Mouse (Mus musculus): ENCODE data around the gene Gng5.
A peak's percentile ranks its signal among the peaks of the same experiment; 100 is the strongest.

Gene Gng5

DNA sequence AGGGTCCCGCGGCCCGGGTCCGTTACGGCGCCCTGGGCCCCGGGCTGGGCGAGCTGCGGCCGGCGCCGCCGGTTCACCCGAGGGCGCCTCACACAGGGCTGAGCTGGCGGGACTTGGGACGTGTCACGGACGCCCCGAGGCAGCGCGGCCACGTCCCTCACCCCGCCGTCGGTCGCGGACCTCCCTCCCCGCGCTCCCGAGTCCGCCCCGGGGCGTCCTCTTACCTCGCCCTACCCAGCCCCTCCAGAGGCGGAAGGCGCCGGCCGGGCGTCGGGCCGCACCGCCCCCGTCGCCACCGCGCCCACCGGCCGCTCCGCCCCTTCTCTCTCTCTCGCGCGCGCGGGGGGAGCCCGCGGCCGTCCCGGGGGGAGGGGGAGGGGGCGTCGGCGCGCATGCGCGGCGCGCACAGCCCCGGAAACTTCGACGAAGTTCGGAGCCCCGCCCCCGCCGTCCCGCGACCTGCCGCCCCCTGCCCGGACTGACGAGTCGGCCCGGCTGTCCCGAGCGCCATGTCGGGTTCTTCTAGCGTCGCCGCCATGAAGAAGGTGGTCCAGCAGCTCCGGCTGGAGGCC, at the start of gene Gng5, which contains the start of gene Spata1:
Gene Gng5, plus strand, starts transcription at position 377 of the 572 bp plus-strand sequence.
Gene Spata1, minus strand, starts transcription at position 323 of the 572 bp plus-strand sequence.
- DNase-seq (ENCODE audit: low spot score), result peak; percentile 92

DNA sequence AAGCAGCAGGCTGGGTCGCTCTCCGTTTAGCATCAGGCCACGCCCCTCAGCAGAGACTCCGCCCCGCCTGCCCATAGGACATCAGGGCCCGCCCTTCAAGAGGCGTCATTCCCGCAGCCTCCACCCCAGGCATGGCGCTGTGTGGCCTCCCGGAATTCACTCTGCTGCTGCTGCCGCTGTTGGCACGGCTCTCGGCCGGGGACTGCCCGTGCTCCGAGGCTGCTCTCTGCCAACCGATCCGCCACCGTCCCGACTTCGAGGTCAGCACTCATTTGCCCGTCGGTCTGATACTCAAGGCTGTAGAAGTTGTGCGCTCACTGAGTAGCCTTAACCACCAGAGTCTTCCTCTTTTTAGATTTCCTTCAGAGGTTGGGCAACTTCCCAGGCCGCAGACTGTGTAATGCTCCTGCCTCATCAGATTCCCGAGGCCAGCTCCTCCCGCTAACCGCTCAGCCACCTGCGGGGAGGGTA, 49.2 kb upstream of the Gng5 start:
- DNase-seq (ENCODE audit: low spot score), result peak; percentile 92

DNA sequence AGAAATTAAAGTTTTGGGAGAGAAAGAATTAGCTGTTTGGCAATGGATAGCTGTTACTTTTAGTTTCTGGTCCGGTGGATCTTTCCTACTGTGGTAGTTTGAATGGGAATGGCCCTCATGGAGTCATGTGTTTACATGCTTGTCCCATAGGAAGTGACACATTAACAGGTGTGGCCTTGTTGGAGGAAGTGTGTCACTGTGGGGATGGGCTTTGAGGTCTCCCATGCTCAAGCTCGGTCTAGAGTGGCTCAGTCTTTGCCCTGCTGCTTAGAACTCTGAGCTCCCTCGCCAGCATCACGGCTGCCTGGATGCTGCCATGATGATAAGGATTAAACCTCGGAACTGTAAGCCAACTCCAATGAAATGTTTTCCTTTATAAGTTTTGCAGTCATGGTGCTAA, 48.2 kb upstream of the Gng5 start:
- DNase-seq (ENCODE audit: low spot score), result no peak

DNA sequence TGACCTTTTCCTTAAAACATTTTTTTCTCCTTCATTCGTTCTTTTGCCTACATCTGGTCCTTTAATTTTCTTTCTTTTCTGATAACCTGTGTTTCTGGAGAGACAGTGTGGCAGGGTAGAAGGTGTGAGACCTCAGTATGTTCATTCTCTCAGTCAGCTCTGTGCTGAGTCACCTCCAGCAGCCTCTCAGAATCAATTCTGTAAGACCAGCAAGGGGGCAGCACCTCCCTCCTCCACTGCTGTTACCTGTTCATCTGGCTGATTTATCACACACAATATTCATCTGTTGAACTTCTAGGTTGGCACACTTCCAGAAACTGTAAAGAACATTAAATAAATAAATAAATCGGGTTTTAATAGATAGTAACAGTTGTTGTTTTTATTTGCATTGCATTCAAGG, 36.7 kb upstream of the Gng5 start:
- DNase-seq (ENCODE audit: low spot score), result no peak

DNA sequence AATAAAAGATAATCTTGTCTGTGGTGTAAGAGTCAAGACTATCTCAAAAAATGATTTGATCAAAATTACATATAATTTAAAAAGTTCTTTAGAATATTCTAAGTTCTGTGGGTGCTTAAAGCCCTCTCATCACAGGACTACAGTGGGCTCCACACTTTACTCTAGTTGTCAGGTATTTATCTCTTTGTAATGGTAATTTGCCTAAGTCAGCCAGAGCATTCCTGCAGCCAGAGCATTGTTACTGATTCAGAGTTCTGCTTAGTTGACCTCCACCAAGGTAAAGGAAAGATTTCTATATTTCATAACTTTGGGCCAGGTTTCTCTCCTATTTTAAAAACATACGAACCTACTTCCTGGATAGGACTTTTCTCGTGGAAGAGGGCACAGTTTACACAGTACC, 30.4 kb upstream of the Gng5 start:
- DNase-seq (ENCODE audit: low spot score), result no peak

DNA sequence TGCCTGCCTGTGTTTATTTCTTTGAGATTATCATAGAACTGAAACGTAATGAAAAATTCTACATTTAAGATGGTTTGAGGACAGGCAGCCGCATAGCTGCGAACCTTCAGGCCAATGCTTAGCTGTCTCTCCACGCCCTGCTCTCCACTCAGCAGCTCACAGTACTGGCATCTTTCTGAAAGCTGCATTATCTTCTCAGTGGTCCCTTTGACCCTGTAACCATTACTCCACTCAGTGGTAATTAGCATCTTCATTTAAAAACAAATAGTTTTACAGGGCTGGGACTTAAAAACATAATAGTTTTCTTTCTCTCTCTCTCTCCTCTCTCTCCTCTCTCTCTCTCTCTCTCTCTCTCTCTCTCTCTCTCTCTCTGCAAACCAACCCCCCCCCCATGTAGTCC, 26.9 kb upstream of the Gng5 start:
- DNase-seq (ENCODE audit: low spot score), result no peak

DNA sequence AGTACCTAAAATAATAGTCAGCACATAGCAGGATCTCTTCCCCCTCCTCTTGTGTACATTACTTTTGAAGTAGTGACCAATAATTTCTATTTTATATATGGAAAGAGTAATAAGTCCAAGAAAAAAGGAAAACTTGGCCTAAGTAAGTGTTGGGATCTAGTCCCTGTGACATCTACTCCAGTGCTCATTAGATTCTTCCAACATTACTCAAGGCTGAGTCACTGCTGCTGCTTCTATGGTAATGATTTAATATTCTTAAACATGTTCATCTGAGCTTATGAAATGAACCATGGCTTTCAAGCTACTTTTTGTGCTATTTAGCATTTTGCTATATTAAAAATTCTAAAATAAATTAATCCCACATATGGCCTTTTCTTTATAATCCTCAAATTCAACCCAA, 25.9 kb upstream of the Gng5 start:
- no peak for DNase-seq (ENCODE audit: low spot score)

DNA sequence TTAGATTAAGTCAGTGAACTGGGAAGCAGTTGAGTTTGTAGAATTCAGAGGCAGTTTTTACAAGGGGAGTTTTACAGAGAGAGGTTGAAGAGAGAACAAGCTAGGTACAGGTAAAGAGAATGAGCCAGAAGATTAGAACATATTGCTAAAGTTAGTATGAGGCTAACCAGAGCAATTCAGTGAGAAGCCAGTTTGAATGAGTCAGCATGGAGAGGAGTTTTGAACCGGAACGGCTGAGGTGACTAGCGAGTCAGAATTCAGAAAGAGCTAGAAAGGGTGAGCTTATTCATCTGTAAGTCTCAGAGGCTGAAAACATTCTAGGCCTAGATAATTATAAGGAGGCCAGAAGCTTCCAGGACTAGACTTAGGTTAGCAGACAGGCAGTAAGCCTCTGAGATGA, 25.2 kb upstream of the Gng5 start:
- DNase-seq (ENCODE audit: low spot score), result no peak

DNA sequence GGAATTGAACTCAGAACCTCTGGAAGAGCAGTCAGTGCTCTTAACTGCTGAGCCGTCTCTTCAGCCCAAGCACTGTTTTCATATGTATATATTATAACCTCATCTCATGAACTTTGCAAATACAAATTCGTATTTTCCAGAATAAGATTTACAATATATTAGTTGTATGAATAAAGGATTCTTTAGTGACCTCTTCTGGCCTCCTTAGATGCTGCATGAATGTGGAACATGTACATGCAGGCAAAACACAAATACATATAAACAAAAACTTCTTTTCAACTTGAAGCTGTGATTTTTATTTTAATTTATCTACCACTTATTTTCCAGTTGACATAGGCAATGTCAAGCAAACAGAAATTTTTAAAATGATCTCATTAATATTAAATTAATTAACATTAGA, 17.6 kb upstream of the Gng5 start:
- no peak for DNase-seq (ENCODE audit: low spot score)

DNA sequence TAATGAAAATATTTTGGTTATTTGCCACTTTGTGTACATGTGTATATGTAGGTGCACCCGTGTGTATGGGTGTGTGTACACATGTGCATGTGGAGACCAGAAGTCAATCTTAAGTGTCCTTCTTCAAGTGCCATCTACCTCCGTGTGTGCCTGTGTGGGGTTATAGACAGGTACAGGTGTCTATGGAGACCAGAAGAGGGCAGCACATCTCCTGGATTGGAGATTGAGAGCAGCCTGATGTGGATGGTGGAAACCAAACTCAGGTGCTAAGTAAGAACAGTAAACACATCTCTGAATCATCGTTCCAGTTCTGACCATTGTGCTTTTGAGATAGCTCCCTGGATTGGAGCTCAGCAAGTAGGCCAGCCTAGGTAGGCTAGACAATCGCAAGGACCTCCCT, 13.1 kb upstream of the Gng5 start:
- DNase-seq (ENCODE audit: low spot score), result no peak

DNA sequence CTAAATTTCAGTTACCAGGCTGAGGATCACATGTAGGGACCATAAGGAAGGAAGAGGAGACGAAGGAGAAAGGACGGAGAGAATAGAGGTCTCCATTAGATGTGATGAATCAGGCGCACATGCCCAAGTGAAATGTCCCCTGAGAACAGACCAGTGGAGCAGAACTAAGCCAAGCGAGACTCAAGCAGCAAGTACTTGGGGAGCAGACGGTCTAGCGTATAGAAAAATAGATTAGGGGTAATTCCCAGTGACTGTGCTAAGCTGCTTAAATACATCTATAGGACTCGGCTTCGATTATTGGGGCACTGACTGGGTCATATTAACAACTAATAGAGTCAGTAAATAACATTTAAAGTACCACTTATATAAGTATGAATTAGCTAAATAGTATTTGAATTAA, 4.7 kb upstream of the Gng5 start:
- no peak for DNase-seq (ENCODE audit: low spot score)

DNA sequence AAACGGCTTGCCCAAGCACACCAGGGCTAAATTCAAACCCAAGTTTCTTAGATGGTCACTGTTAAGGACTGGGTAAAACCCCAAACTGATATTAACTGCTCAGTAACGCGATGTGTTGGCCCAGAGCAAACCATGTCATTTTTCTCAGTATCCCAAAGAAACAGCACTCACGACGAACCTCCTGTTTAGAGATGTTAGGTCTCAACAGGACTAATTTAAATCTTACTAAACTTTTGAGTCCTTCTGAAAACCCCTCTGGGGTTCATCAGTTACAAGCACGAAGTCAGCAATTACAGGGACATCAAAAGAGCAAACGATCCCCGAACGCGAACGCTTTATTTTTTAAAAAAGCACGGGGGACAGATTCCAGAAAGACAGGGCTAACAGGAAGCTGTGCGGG, 618 bp upstream of the Gng5 start:
- DNase-seq (ENCODE audit: low spot score), result no peak

DNA sequence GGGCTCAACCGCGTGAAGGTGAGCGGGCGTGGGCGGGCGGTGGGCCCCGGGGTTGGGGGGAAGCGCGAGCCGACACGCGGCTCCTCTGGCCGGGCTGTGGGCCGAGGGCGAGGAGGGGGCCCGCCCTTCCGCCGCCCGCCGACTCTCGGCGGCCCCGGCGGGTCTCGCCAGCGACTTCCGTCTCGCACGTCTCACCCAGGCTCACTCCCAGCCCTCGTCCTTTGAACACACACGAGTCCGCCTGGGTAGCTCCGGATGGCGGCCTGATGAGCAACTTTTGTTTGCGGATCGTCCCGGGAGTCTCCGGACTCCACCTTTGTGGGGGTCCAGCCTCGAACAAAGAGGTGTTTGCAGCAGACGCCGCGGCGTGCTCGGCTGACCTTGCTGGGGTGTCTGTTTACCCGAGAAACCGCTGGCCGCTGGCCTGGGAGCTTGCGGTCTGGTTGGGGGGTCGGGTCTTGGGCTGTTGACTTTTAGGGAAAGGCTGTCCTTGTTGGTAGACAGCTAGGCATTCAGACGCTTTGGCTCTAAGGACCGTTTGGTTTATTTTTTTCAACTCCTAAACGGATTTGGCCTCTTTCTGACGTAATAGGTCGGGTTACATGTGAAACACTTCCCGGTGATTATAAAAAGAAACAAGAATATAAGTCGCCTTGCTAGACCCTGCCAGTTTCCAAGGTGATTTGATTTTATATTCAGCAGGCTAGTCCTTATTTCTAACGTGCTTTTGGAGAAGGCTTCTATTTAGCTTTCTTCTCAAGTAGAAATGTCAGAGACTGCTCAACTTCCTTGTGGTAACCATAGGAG, 599 bp downstream of the Gng5 start:
- peak; percentile 66 for DNase-seq (ENCODE audit: low spot score)

DNA sequence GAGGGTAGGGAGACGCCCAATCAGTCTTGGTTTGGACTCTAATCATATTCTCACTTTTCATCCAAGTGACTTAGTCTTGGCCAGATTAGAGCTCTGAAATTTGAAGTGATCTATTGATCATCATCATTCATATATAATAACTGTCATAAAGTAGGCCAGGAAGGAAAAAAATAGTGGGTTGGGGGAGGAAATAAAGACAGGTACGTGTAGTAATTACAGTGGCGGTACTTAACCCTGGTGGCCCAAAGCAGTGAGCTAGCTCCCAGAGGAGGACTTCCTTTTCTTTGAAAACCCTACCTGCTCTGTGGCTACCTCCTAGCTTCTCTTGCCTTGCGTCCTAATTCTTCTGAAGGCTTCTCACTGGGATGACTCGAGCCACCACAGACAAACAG, 1.2 kb downstream of the Gng5 start:
- DNase-seq (ENCODE audit: low spot score), result no peak

DNA sequence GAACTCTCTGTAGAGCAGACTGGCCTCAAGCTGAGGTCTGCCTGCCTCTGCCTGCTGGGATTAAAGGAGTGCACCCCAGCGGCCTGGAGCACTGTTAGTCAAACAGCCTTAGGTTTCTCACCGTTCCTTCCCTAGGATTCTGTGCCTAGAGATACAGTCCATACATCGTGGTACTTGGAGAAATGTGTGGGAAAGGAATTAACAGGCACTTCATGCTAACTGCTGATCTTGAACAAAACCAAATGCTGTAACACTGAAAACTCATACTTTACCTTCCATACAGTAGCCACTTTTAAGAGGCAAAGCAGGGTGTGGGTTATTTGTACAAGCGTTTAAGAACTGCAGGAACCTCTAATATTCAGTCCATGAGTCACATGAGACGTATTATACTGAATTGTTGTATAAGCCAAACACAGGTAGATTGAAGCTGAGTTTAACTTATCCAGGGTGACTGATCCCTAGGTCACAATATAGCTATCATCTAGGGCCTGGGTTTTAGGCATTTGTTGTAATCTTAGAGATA, 2.1 kb downstream of the Gng5 start:
- no peak for DNase-seq (ENCODE audit: low spot score)

DNA sequence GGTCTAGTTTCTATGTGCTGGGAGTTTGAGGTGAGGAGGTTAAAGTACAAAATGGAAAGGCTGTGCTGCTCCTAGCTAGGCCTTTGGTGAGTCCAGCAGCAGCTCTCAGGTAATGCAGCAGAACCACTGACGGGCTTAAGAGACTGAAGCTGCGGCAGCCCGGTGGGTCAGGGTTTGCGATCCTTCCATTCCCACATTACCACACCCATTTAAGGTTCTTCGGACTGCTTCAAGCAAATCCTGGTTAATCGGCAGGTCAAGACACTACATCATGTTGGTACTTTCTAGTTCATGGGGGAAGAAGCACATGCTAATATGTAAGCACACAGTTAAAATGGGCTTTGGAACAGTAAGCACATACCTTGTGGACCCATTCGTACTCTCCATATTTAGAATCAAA, 7.1 kb downstream of the Gng5 start:
- no peak for DNase-seq (ENCODE audit: low spot score)

DNA sequence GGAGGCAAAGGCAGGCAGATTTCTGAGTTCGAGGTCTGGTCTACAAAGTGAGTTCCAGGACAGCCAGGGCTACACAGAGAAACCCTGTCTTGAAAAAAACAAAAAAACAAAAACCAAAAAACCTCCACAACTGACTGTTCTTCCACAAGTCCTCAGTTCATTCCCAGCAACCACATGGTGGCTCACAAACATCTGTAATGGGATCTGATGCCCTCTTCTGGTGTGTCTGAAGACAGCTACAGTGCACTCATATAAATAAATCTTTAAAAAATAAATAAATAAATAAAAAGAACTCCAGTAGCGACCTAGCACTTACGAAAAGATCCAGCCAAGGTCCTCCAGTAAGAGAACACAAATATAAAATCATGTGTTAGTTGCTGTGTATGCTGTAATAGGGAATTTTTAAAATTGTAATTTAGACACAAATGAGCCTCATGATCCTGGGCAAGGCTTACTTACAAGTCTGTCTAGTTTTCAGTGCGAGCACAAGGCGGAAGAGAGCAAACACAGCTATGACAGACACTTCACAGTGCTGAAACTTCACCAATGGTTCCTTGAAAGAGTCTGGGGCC, 20.7 kb downstream of the Gng5 start:
- DNase-seq (ENCODE audit: low spot score), result no peak

DNA sequence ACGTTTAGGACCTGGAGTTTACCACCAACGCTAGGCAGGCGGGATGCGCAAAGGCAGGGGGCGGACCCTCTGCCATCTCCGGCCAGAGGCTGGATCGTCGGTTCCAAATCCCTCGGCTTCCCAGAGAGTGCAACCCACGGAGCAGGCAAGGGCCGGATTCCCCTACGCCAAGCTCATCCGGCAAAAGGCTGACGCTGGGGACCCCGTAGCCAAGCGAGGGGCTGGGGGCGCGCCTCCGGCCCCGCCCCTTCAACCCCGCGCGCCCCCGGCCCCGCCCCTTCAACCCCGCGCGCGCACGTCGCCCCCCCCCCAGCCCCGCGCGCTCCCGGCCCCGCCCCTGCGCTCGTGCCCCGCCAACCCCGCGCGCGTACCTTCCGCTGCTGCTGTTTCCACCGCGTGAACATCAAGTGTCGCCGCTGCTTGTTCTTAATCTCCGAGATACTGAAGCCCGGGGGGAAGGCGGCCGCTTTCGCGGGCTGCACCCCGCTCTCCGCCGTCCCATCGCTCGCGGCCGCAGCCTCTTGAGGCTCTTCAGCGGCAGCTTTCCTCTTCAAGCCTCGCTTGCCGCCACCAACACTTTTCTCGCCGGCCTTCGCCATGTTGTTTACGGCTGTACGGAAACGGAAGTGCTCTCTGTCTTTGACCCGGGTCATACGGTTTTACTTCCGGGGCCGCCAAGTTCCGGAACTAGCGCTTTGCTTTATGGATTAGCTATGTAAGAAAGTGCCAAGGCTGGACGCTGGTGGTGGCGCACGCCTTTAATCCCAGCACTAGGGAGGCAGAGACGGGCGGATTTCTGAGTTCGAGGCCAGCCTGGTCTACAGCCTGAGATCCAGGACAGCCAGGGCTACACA, 21.4 kb downstream of the Gng5 start, which contains the start of gene Rpf1:
Gene Rpf1, minus strand, starts transcription at position 632 of the 854 bp plus-strand sequence.
- DNase-seq (ENCODE audit: low spot score), result peak; percentile 85

DNA sequence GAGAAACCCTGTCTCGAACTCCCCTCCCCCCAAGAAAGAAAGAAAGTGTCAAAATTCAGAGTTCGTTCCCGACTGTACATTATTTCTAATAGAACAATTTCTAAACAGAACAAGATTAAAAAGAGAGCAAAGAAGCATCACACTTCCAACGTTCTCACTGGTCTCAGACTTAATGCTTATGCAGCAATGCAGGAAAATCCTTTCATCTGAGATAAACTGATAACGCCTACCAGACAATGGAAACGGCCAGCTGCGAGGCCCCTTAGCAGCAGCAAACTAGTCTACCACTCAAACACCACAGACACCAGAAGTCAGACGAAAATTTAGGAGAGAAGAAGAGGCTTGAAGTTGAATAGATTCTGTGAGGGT, 22.0 kb downstream of the Gng5 start:
- no peak for DNase-seq (ENCODE audit: low spot score)

DNA sequence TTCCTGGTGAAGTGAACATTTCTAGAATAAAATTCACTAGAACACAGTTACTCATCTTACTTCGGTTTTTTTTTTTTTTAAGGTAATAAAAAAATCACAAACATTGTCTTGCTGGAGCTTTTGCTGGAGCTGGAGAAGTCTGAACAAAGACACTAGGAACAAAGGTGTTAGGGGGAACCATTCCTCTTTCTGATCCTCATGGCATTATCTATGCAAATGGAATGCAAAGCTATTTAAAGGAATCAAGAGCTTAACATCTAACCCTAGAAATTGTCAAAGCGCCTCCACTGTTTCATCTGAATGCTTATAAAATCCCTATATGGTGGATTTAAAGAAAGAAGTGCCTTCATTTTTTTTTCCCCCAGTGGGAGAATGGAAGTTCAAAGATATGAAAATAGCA, 28.7 kb downstream of the Gng5 start:
- no peak for DNase-seq (ENCODE audit: low spot score)

DNA sequence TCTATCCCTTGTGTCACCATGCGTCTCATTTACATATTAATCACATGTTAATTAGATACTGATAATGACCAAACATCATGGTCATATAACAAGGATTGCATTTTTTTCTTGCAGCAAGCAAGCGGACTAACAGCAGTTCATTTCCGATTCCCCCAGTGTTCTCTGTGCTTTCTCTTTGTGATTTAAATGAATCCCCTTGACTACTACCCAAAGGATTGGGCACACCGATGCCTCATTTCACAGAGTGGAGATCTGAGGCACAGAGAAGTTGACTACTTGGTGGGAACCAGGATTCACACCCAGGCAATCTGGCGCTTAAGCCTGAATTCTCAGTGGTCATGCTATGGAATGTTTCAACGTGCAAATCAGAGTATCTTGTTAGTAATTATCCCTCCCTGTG, 35.4 kb downstream of the Gng5 start:
- DNase-seq (ENCODE audit: low spot score), result no peak
